Mouse (Mus musculus) gastrocnemius, adult 8-10 months (tissue): Measurements from ENCODE around the gene Raet1d. TPM values are rescaled to one million over a fixed set of nuclear protein-coding genes. Genes with fewer than 3 reads are reported as not detected.

Source experiments
- total RNA-seq, 4 experiments: library from RNA; stranded (reverse); gene quantifications; 2 replicates each; pipeline ENCODE4 v1.2.4; 2022

The Raet1d gene
- total RNA-seq, 4 experiments from 2014 or later, result not detected

Other genes with a start within 250 kb of the Raet1d start
- under 1 TPM in 2 of 4 experiments, not detected in 2; 0.53 to 0.79 TPM for gene E030030I06Rik, start 211.3 kb upstream of the Raet1d start, total RNA-seq
- gene Raet1e, start 202.0 kb upstream of the Raet1d start, total RNA-seq, result under 1 TPM in 1 of 4 experiments, not detected in 3; 0.19 TPM
- not detected for gene H60b, start 202.0 kb upstream of the Raet1d start, total RNA-seq